Mouse (Mus musculus): ENCODE measurements around the gene Dolk. TPM values are rescaled to one million over a fixed set of nuclear protein-coding genes. Genes with fewer than 3 reads are reported as not detected.
A peak's percentile ranks its signal among the peaks of the same experiment; 100 is the strongest.

Dolk gene
- total and polyA plus RNA-seq, 2 experiments from 2014 or later: 34.8 to 37.7 TPM

DNA sequence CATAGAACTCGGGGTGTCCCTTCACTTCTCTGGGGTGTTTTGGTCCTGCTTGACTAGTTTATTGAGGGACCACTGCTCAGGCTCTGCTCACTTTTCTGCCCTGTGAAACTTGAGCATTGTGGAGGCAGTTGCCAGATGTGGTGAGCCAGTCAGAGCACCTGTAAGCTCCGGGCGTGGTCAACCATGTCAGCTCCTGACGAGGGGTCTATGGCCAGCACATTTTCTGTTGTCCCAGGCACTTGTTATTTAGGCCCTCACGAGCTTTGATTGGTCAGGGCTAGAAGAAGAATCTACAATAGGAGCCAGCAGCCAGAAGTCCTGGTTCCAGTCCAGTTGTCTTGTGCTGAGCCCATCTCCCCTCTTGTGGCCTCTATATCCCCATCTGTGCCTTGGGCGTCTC lies 22.3 kb downstream of the Dolk start:
- H3K4me2 ChIP-seq (ENCODE audit: low read depth): no peak overlapping the region
- peak overlapping the region; percentile 50; the same call in 1 of the 2 replicates for H3K27ac ChIP-seq (ENCODE audit: low read depth, low read length)
- ATAC-seq (no peak), DNase-seq (no peak)
- no peaks in the 10 kb centered on the region for H3K27me3 ChIP-seq (ENCODE audit: insufficient read depth, low read length)
- peaks cover 40% of the 10 kb centered on the region for H3K36me3 ChIP-seq (ENCODE audit: insufficient read depth)
- no peak for TF ChIP-seq CTCF (IDR thresholded peaks at IDR 0.05; ENCODE audit: low read depth)
- 93% methylated on average over 6 of the region's 6 CpGs for WGBS
- H3K9ac ChIP-seq: no peak overlapping the region
- H3K9me3 ChIP-seq (ENCODE audit: low read length): no peaks in the 10 kb centered on the region
- H3K4me3 ChIP-seq (ENCODE audit: low read depth, low read length): no peak overlapping the region
- peaks cover 3% of the 10 kb centered on the region; the same call in 1 of the 2 replicates for H3K4me1 ChIP-seq (ENCODE audit: insufficient read depth)

DNA sequence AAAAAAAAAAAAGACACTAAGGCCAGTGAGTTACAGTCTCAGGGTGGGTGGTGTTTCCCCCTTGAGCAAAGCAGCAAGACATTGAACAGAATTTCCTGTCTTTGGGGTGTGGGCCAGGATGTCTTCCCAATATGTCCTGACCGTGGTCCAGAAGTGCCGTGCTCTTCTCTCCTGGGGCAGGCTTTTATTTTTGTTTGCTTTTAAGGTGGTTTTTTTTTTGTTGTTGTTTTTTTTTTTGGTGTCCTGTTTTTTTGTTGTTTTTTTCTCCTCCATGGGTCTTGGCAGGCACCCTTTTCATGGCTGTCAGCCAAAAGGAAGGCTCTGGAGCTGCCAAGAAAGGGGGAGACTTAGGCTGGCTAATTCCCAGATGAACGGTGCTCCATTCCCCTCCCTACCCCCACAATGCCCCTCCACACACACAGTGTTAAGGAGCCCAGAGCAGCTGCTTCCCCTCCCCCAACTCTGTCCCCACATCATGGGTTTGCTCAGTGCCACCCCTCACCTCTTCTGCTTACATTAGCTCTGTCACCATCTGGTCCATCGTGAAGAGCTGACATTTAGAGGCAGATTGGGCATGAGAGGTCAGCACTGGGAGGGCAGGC lies 23.2 kb downstream of the Dolk start:
- H3K36me3 ChIP-seq (ENCODE audit: insufficient read depth): peaks cover 49% of the 10 kb centered on the region

DNA sequence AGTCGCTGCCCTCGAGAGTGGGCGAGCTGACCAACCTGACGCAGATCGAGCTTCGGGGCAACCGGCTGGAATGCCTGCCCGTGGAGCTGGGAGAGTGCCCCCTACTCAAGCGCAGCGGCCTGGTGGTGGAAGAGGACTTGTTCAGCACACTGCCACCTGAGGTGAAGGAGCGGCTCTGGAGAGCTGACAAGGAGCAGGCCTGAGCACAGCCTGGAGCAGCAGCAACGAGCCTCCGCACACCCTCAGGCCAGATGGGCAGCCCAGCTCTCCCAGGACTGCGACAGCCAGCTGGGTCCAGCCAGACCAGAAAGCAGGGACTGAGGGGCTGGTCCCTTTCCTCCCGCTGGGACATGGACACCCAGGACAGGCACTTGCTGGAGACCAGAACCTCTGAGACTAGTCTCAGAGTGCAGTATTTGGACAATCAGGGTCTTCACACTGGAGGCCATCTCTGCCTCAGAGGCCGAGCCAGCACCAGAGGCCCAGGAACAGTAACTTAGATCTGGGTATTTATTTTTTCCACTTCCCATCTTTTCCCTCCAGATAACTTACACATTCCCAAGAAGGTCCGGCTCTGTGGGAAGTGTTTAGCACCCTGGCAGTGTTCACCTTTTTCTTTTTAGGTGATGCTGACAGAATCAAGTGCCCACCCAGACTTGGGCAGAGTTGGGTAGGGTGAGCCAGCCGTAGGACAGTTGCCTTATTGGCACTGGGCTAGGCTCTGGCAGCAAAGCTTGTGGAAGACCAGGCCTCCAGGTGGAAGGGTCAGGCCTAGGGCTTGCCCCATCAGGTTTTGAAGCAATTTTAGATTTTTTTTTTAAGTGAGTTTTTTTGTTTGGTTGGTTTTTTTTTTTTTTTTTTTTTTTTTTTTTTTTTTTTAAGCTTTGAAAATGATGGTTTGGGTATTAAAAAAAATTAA lies 24.0 kb downstream of the Dolk start:
- Histone ChIP-seq H3K27me3 (ENCODE audit: insufficient read depth, low read length) (no peaks in the 10 kb centered on the region), H3K4me2 (ENCODE audit: low read depth) (no peak overlapping the region), H3K9ac (no peak overlapping the region), H3K27ac (ENCODE audit: low read depth, low read length) (0 out of 2 replicates have a peak overlapping the region, but pooled peaks have one; percentile 15), H3K9me3 (ENCODE audit: low read length) (no peaks in the 10 kb centered on the region), H3K4me1 (ENCODE audit: insufficient read depth) (peaks cover 3% of the 10 kb centered on the region; the same call in 1 of the 2 replicates), H3K4me3 (ENCODE audit: low read depth, low read length) (no peak overlapping the region), H3K36me3 (ENCODE audit: insufficient read depth) (peaks cover 56% of the 10 kb centered on the region)
- TF ChIP-seq CTCF (IDR thresholded peaks at IDR 0.05; ENCODE audit: low read depth): no peak
- ATAC-seq (no peak), DNase-seq (no peak)
- WGBS: 82% methylated on average over 18 of the region's 18 CpGs

More for the DNA sequence above, 23.2 kb downstream of the Dolk start:
- peak; percentile 69 for ATAC-seq
- peak; percentile 82 for DNase-seq
- no peak for TF ChIP-seq CTCF (IDR thresholded peaks at IDR 0.05; ENCODE audit: low read depth)
- Histone ChIP-seq H3K27me3 (ENCODE audit: insufficient read depth, low read length) (no peaks in the 10 kb centered on the region), H3K27ac (ENCODE audit: low read depth, low read length) (0 out of 2 replicates have a peak overlapping the region, but pooled peaks have one; percentile 50), H3K9me3 (ENCODE audit: low read length) (no peaks in the 10 kb centered on the region), H3K4me2 (ENCODE audit: low read depth) (no peak overlapping the region), H3K4me1 (ENCODE audit: insufficient read depth) (peaks cover 3% of the 10 kb centered on the region; the same call in 1 of the 2 replicates), H3K9ac (no peak overlapping the region), H3K4me3 (ENCODE audit: low read depth, low read length) (no peak overlapping the region)
- 25% methylated on average over 4 of the region's 4 CpGs for WGBS

DNA sequence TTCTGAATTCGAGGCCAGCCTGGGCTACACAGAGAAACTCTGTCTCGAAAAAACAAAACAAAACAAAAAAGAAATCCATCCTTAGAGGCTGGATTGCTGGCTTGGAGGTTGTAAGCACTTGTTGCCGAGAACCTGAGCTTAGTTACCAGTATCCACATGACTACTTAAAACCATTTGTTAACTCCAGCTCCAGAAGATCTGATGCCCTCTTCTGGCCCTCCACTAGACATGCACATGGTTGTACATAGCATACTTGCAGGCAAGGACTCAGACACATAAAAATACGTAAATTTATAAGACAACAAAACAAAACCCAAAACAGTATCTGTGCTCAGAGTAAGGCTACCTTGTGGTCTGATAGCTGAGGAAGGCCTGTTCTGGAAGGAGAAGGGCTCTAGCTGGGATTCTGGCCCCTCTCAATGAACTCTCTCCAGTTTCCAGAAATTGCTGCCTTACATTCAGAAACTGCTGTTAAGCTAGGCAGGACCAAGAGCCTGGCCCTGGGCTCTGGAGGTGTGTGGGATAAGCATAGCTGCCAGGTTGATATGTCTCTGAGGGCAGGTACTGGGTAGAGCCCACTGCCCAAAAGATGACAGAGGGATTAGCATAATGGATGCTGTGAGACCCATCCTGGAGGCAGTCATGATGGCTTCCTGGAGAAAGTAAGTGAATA lies 24.9 kb downstream of the Dolk start:
- Histone ChIP-seq H3K36me3 (ENCODE audit: insufficient read depth) (peaks cover 64% of the 10 kb centered on the region), H3K4me1 (ENCODE audit: insufficient read depth) (peaks cover 3% of the 10 kb centered on the region; the same call in 1 of the 2 replicates), H3K9ac (no peak overlapping the region), H3K9me3 (ENCODE audit: low read length) (no peaks in the 10 kb centered on the region), H3K4me2 (ENCODE audit: low read depth) (no peak overlapping the region), H3K27ac (ENCODE audit: low read depth, low read length) (no peak overlapping the region), H3K4me3 (ENCODE audit: low read depth, low read length) (no peak overlapping the region), H3K27me3 (ENCODE audit: insufficient read depth, low read length) (no peaks in the 10 kb centered on the region)
- DNase-seq (no peak), ATAC-seq (no peak)
- TF ChIP-seq CTCF (IDR thresholded peaks at IDR 0.05; ENCODE audit: low read depth): peak; percentile 26; the same call in 1 of the 2 replicates
- WGBS: 77% methylated on average over 4 of the region's 4 CpGs

DNA sequence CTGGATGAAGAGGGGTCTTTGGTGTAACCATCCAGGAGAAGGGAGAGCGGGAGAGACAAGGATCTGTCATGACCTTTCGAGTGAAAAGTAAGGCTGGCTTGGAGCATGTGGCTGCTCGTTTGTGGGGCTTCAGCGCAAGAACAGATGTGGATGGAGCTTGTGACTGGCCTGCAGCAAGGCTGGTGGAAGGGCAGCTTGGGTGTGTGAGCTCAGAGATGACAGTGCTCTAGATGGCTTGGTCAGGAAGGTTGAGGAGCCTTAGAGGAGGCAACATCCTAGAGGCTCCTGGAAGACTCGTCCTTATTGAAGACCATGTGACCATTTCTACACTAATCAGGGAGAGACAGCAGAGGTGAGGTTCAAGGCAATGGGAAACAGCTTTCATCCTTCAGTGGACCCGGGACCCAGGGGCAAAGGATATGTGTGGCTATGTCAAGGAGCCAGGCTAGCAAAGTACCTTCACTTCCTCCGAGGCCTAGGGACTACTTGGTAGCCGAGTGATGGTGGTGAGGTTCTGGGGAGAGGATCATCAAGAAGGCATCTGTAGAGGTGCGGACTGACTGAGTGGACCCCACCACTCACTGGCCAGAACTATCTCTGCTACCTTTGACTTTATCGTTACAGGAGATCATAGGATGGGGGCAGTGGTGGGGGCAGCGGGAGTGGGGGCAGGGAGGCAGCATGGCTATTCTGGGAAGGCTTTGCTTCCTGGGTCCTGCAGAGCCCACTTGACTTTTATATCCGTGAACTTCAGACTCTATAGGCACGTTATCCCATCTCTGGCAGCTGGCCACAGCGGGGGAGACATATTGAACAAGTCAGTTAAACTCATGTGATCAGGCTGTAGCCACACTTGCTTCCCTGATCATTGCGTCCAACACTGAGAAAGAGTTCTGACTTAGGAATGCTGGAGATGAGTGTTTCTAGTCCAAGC lies 26.7 kb downstream of the Dolk start:
- Histone ChIP-seq H3K27ac (ENCODE audit: low read depth, low read length) (no peak overlapping the region), H3K9me3 (ENCODE audit: low read length) (no peaks in the 10 kb centered on the region), H3K4me3 (ENCODE audit: low read depth, low read length) (no peak overlapping the region), H3K4me2 (ENCODE audit: low read depth) (no peak overlapping the region), H3K27me3 (ENCODE audit: insufficient read depth, low read length) (no peaks in the 10 kb centered on the region), H3K4me1 (ENCODE audit: insufficient read depth) (peaks cover 3% of the 10 kb centered on the region; the same call in 1 of the 2 replicates), H3K9ac (no peak overlapping the region), H3K36me3 (ENCODE audit: insufficient read depth) (peaks cover 74% of the 10 kb centered on the region)
- no peak for TF ChIP-seq CTCF (IDR thresholded peaks at IDR 0.05; ENCODE audit: low read depth)
- WGBS: 90% methylated on average over 15 of the region's 15 CpGs
- ATAC-seq: no peak
- no peak for DNase-seq

DNA sequence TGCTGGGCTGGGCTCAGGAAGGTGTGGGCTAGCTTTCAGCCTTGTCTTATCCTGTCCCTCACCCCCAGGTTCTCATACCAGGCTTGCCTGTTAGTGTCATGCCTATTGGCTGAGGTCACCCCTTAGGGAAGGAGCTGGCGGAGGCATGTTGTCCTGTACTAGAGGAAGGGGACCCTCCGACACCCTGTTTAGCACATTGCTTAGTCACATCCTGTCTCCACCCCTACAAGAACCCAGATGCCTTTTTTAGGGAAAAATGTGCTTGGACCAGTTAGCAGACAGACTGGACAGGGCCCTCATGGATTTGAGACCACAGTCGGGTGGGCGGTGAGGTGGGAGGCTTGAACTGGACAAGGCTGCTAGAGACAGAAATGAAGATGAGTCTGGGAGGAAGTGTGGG lies 27.5 kb downstream of the Dolk start:
- Histone ChIP-seq H3K27me3 (ENCODE audit: insufficient read depth, low read length) (no peaks in the 10 kb centered on the region), H3K4me3 (ENCODE audit: low read depth, low read length) (no peak overlapping the region), H3K27ac (ENCODE audit: low read depth, low read length) (no peak overlapping the region), H3K9me3 (ENCODE audit: low read length) (no peaks in the 10 kb centered on the region), H3K36me3 (ENCODE audit: insufficient read depth) (peaks cover 70% of the 10 kb centered on the region), H3K9ac (no peak overlapping the region), H3K4me1 (ENCODE audit: insufficient read depth) (peaks cover 3% of the 10 kb centered on the region; the same call in 1 of the 2 replicates), H3K4me2 (ENCODE audit: low read depth) (no peak overlapping the region)
- no peak for ATAC-seq
- DNase-seq: no peak
- WGBS: 88% methylated on average over 4 of the region's 4 CpGs
- no peak for TF ChIP-seq CTCF (IDR thresholded peaks at IDR 0.05; ENCODE audit: low read depth)
